Mouse (Mus musculus): ENCODE measurements around the gene Man2a1.

Man2a1 gene

GRCm38 (mm10) chr17:64763491-64763890 lies 163.0 kb downstream of the Man2a1 start:
- no peak for DNase-seq (ENCODE audit: low spot score)

GRCm38 (mm10) chr17:64764175-64765122 lies 163.9 kb downstream of the Man2a1 start:
- no peak for DNase-seq (ENCODE audit: low spot score)

GRCm38 (mm10) chr17:64765286-64765685 lies 164.8 kb downstream of the Man2a1 start:
- no peak for DNase-seq (ENCODE audit: low spot score)

- no peak for DNase-seq (ENCODE audit: low spot score)
These were observed 166.0 kb downstream of the Man2a1 start for GRCm38 (mm10) chr17:64766507-64766906.

- DNase-seq (ENCODE audit: low spot score): no peak
These were observed 169.7 kb downstream of the Man2a1 start for GRCm38 (mm10) chr17:64770277-64770676.

GRCm38 (mm10) chr17:64772611-64773010 lies 172.1 kb downstream of the Man2a1 start:
- DNase-seq (ENCODE audit: low spot score): no peak

GRCm38 (mm10) chr17:64774218-64774617 lies 173.7 kb downstream of the Man2a1 start:
- DNase-seq (ENCODE audit: low spot score): no peak

GRCm38 (mm10) chr17:64778300-64778699 lies 177.8 kb downstream of the Man2a1 start:
- DNase-seq (ENCODE audit: low spot score): no peak

GRCm38 (mm10) chr17:64778756-64779155 lies 178.2 kb downstream of the Man2a1 start:
- DNase-seq (ENCODE audit: low spot score): no peak

GRCm38 (mm10) chr17:64780753-64781490 lies 180.4 kb downstream of the Man2a1 start:
- no peak for DNase-seq (ENCODE audit: low spot score)

GRCm38 (mm10) chr17:64782307-64782706 lies 181.8 kb downstream of the Man2a1 start:
- DNase-seq (ENCODE audit: low spot score): no peak

- no peak for DNase-seq (ENCODE audit: low spot score)
These were observed 185.4 kb downstream of the Man2a1 start for GRCm38 (mm10) chr17:64785961-64786360.

GRCm38 (mm10) chr17:64788301-64788700 lies 187.8 kb downstream of the Man2a1 start:
- no peak for DNase-seq (ENCODE audit: low spot score)

- no peak for DNase-seq (ENCODE audit: low spot score)
These were observed 188.6 kb downstream of the Man2a1 start for GRCm38 (mm10) chr17:64789175-64789574.

GRCm38 (mm10) chr17:64792076-64792475 lies 191.5 kb downstream of the Man2a1 start:
- DNase-seq (ENCODE audit: low spot score): no peak

GRCm38 (mm10) chr17:64792623-64793022 lies 192.1 kb downstream of the Man2a1 start:
- DNase-seq (ENCODE audit: low spot score): no peak

GRCm38 (mm10) chr17:64802168-64802955 lies 201.8 kb downstream of the Man2a1 start:
- DNase-seq (ENCODE audit: low spot score): no peak

GRCm38 (mm10) chr17:64802956-64803275 lies 202.4 kb downstream of the Man2a1 start:
- no peak for DNase-seq (ENCODE audit: low spot score)

Measured in urinary bladder, postnatal 10 days (tissue).